ENCODE assay signal across 7 mouse cellular contexts in genomic region chr15:79946022-79946421, GRCm38 (mm10). TPM values are rescaled to one million over a fixed set of nuclear protein-coding genes. Genes with fewer than 3 reads are reported as not detected.
DNase-seq lines count a peak whose midpoint lies in the region; ATAC-seq lines count a peak whose summit lies in the region.

No protein-coding gene starts in this region.

- H3K4me2 ChIP-seq in midbrain, embryonic 13.5 days (replicated peaks): no peak overlapping the region

- H3K9me3 ChIP-seq in embryonic facial prominence, embryonic 10.5 days: no peaks in the 10 kb centered on the region
- H3K9me3 ChIP-seq in limb, embryonic 10.5 days (replicated peaks): no peaks in the 10 kb centered on the region
- H3K9me3 ChIP-seq in midbrain, embryonic 13.5 days: no peaks in the 10 kb centered on the region

- 14% methylated on average over 4 of the region's 4 CpGs for WGBS in embryonic facial prominence, embryonic 10.5 days
- 12% methylated on average over 4 of the region's 4 CpGs for WGBS in limb, embryonic 10.5 days
- WGBS in midbrain, embryonic 13.5 days: 12% methylated on average over 4 of the region's 4 CpGs

- peak overlapping the region; percentile 59 for H3K27ac ChIP-seq in embryonic facial prominence, embryonic 10.5 days (replicated peaks)
- no peak overlapping the region; the same call in 1 of the 2 replicates for H3K27ac ChIP-seq in limb, embryonic 10.5 days
- no peak overlapping the region for H3K27ac ChIP-seq in midbrain, embryonic 13.5 days

- no peaks in the 10 kb centered on the region for H3K27me3 ChIP-seq in embryonic facial prominence, embryonic 10.5 days (replicated peaks; ENCODE audit: low read depth, poor library complexity, severe bottlenecking)
- 0 out of 2 replicates have a peak, but pooled peaks cover 6% of the 10 kb centered on the region for H3K27me3 ChIP-seq in limb, embryonic 10.5 days (ENCODE audit: low read depth, poor library complexity, severe bottlenecking)
- H3K27me3 ChIP-seq in midbrain, embryonic 13.5 days: peaks cover 3% of the 10 kb centered on the region; the same call in 1 of the 2 replicates

- H3K36me3 ChIP-seq in embryonic facial prominence, embryonic 10.5 days (replicated peaks): no peaks in the 10 kb centered on the region
- H3K36me3 ChIP-seq in limb, embryonic 10.5 days: no peaks in the 10 kb centered on the region
- H3K36me3 ChIP-seq in midbrain, embryonic 13.5 days: no peaks in the 10 kb centered on the region

- H3K9ac ChIP-seq in midbrain, embryonic 13.5 days (replicated peaks): no peak overlapping the region

- peak; percentile 91 for DNase-seq in adrenal gland, adult 2 months
- DNase-seq in embryonic facial prominence, embryonic 10.5 days (ENCODE audit: low spot score): peak; percentile 90
- peak; percentile 98 for DNase-seq in heart, adult 11 months
- DNase-seq in kidney, adult 18-20 months: peak; percentile 91
- peak; percentile 96 for DNase-seq in limb, embryonic 10.5 days (ENCODE audit: low spot score)
- peak; percentile 75 for DNase-seq in spleen, adult 12 weeks (ENCODE audit: low spot score)

- H3K4me1 ChIP-seq in embryonic facial prominence, embryonic 10.5 days: peaks cover 30% of the 10 kb centered on the region
- peaks cover 26% of the 10 kb centered on the region for H3K4me1 ChIP-seq in limb, embryonic 10.5 days
- H3K4me1 ChIP-seq in midbrain, embryonic 13.5 days (replicated peaks): peaks cover 18% of the 10 kb centered on the region

- ATAC-seq in midbrain, embryonic 13.5 days: peak; percentile 74

- no peak overlapping the region for H3K4me3 ChIP-seq in embryonic facial prominence, embryonic 10.5 days
- no peak overlapping the region for H3K4me3 ChIP-seq in limb, embryonic 10.5 days
- no peak overlapping the region for H3K4me3 ChIP-seq in midbrain, embryonic 13.5 days (replicated peaks)

RNA-seq across cellular contexts. Expression of gene Cbx7, which starts 24.9 kb away (rescaled TPM):
- total RNA-seq in adrenal gland, adult 2 months (2021): 10 to 100 TPM; 15.6 to 29.8 TPM
- polyA plus RNA-seq in adrenal gland, adult 2 months (2012; rRNA removed): 35.2 and 41.3 TPM in 2 replicates
- 2.1 and 2.4 TPM in 2 replicates for polyA plus RNA-seq in embryonic facial prominence, embryonic 10.5 days (2016; fragmentation: Nextera tagmentation; extraction: Ambion mirVana)
- polyA plus RNA-seq in limb, embryonic 10.5 days (2016; fragmentation: Nextera tagmentation; extraction: Ambion mirVana): 1.1 and 1.3 TPM in 2 replicates
- polyA plus RNA-seq in midbrain, embryonic 13.5 days (2015; fragmentation: Nextera tagmentation; extraction: Ambion mirVana): 3.0 and 4.3 TPM in 2 replicates

RNA-seq across cellular contexts. Expression of gene Apobec3, which starts 54.6 kb away (rescaled TPM):
- total RNA-seq in adrenal gland, adult 2 months (2021): 10 to 100 TPM; 13.1 to 16.5 TPM
- polyA plus RNA-seq in adrenal gland, adult 2 months (2012; rRNA removed): 5.2 and 6.7 TPM in 2 replicates
- polyA plus RNA-seq in embryonic facial prominence, embryonic 10.5 days (2016; fragmentation: Nextera tagmentation; extraction: Ambion mirVana): 7.7 and 8.4 TPM in 2 replicates
- 5.9 and 9.4 TPM in 2 replicates for polyA plus RNA-seq in limb, embryonic 10.5 days (2016; fragmentation: Nextera tagmentation; extraction: Ambion mirVana)
- 3.1 and 3.8 TPM in 2 replicates for polyA plus RNA-seq in midbrain, embryonic 13.5 days (2015; fragmentation: Nextera tagmentation; extraction: Ambion mirVana)
